Mouse (Mus musculus): ENCODE measurements around the gene Gprc5b. TPM values are rescaled to one million over a fixed set of nuclear protein-coding genes. Genes with fewer than 3 reads are reported as not detected.

The Gprc5b gene
- polyA plus RNA-seq, 1 experiment from 2014 or later, result 25.4 TPM

DNA sequence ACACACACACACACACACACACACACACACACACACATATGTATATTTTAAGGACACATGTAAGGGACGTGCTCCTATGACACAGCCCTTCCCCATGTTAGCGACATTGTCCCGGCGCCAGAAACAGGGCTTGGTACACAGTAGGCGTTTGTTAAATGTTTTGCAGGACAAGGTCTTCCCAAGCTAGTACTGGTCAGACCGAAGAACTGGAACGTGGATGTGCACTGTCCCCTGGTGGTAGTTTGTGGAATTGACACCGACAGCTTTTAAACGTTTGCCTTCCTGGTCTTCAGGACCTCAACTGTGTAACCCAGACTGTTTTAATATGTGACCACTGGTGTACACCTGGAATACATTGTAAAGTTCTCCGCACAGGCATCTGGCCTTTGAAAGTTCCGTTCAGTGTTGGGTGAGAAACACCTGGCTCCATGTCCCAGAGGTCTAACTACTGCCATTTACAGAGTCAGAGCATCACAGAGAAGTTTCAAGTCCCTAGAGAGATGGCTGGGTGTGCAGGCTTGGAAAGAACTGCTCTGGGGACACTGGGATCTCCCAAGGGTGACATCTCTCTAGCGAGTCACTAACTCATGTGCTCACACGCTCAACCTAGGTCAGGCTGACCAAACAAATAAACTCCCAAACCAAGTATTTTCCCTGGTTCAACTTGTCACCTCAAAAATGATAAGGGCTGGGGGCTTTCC, 1.3 kb upstream of the Gprc5b start:
- Histone ChIP-seq H3K27ac (peak overlapping the region; percentile 59; the same call in 1 of the 2 replicates), H3K27me3 (ENCODE audit: insufficient read depth, poor library complexity, severe bottlenecking) (peaks cover 6% of the 10 kb centered on the region), H3K4me1 (replicated peaks) (peaks cover 40% of the 10 kb centered on the region), H3K36me3 (no peaks in the 10 kb centered on the region), H3K9me3 (no peaks in the 10 kb centered on the region), H3K4me3 (peak overlapping the region; percentile 83)
- DNase-seq (ENCODE audit: low spot score), result peak; percentile 89
- 9% methylated on average over 13 of the region's 13 CpGs for WGBS

DNA sequence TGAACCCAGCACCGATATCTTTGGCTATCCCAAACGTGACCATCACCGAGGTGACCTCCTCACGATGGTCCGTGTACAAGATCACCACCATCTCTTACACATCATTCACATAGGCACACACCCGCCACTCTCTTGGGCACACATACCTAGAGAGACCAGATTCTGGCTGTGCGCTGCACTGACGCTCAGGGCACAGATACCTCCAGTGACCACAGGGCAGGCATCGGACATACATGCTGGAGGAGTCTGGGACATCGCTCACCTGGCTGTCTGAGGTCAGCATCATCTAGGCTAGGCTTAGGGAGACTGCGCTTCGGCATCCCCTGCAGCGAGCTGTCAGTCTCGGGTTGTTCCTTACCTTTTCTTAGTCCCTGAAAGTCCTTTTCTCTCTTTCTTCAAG, 660 bp upstream of the Gprc5b start:
- peaks cover 46% of the 10 kb centered on the region for H3K4me1 ChIP-seq (replicated peaks)
- 6% methylated on average over 14 of the region's 14 CpGs for WGBS
- peak overlapping the region; percentile 94; the same call in 1 of the 2 replicates for H3K27ac ChIP-seq
- DNase-seq (ENCODE audit: low spot score), result peak; percentile 30
- 0 out of 2 replicates have a peak, but pooled peaks cover 3% of the 10 kb centered on the region for H3K36me3 ChIP-seq
- peaks cover 6% of the 10 kb centered on the region for H3K27me3 ChIP-seq (ENCODE audit: insufficient read depth, poor library complexity, severe bottlenecking)
- H3K4me3 ChIP-seq, result peak overlapping the region; percentile 83
- H3K9me3 ChIP-seq, result no peaks in the 10 kb centered on the region

DNA sequence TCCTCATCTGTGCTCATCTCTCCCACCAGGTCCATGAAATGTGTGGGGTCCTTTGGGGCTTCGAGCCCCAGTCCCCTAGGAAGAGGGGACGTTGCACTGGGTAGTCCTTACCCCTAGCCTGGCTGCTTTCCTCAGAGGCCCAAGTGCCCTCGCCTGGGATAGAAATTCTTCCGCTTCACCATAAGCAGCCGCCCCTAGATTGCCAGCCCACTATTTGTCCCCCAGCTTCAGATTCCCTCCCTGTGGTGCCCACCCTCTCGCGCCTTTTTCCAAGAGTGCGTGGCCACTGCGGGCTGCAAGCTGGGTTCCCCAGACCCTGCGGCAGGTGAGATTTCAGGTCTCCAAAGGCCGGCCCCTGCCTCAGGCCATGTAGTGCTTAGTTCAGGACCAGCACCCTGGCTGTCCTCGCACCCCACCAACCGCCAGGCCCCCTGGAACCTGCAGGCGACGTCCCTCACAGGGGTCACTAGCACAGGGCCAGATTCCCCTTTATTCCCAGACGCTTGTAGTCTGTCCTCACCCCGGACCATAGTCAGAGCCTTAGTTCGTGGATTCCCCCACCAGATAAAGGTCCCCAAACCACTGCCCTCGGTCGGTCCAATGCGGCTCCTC, 674 bp downstream of the Gprc5b start:
- peak; percentile 60 for DNase-seq (ENCODE audit: low spot score)
- H3K4me1 ChIP-seq (replicated peaks), result peaks cover 59% of the 10 kb centered on the region
- H3K36me3 ChIP-seq, result peaks cover 17% of the 10 kb centered on the region
- H3K4me3 ChIP-seq, result peak overlapping the region; percentile 83
- peaks cover 6% of the 10 kb centered on the region for H3K27me3 ChIP-seq (ENCODE audit: insufficient read depth, poor library complexity, severe bottlenecking)
- WGBS, result under 1% methylated on average over 21 of the region's 21 CpGs
- no peaks in the 10 kb centered on the region for H3K9me3 ChIP-seq
- peak overlapping the region; percentile 94 for H3K27ac ChIP-seq

DNA sequence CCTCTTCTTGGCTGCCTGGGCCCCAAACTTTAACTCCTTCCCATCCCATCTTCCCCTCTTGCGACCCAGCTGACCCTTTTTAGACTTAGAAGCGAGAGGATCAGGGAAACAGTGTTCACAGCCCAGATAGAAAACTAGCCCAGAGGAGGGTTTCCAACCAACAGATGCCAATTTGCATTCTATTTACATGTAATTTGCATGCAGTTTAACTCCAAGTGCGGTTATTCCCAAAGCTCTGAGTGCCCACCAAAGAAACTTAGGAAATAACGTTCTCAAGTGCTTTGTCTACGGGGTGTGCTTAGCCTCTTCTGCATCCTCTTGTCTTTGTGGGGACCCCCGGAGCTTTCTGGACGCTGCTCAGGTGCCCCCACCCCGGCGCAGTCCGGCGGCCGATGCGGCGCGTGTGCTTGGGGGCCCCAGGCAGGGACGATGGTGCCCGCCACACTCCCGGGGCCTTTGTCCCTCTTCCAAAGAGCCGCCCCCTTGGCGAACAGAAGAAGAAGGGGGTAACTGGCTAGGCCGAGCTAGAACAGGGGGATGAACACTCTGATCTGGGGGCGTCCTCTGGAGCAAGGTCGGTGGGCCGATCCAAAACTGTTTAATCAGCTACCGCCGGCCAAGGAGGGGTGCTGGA, 1.3 kb downstream of the Gprc5b start:
- Histone ChIP-seq H3K4me1 (replicated peaks) (peaks cover 65% of the 10 kb centered on the region), H3K4me3 (peak overlapping the region; percentile 83), H3K36me3 (peaks cover 23% of the 10 kb centered on the region), H3K27me3 (ENCODE audit: insufficient read depth, poor library complexity, severe bottlenecking) (peaks cover 6% of the 10 kb centered on the region), H3K27ac (peak overlapping the region; percentile 94), H3K9me3 (no peaks in the 10 kb centered on the region)
- WGBS, result under 1% methylated on average over 26 of the region's 26 CpGs
- DNase-seq (ENCODE audit: low spot score), result peak; percentile 22

DNA sequence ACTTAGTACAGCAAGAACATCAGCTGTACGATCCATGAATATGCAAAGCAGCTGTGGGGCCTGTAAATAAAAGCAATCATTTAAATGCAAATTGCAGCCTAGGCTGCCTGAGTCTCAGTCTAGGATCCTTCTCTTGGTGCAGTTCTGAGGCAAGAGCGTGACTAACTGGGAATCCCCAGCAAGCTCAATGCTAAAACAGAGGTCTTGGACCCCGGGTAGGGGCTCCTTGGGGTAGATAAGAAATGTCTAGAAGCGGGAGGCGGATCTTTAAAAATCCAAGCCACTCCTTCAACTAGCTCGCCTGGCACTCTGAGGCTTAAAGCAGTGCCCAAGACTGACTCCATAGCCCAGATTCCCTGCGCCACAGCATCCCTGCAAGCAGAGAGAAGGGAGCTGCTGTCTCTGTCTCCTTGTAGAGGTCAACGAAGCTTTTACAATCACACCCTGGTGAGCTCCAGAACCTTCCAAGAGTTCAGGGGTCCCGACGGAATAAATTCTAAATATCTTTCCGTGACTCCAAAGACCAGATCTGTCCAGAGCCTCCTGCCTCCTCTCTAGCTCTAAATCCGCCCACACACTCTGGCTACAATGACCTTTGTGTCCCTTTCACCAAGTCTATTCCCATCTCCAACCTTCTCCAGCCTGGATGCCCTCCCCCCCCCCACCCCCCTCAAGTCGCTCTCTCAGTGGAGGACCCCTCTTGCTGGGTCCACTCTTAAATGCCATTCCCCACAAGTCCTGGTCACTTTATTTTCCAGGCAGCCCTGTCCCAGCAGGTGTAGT, 2.2 kb downstream of the Gprc5b start:
- H3K27ac ChIP-seq, result peak overlapping the region; percentile 94
- DNase-seq (ENCODE audit: low spot score), result peak; percentile 52
- WGBS, result 15% methylated on average over 13 of the region's 13 CpGs
- H3K4me3 ChIP-seq, result peak overlapping the region; percentile 83
- H3K27me3 ChIP-seq (ENCODE audit: insufficient read depth, poor library complexity, severe bottlenecking), result peaks cover 6% of the 10 kb centered on the region
- H3K9me3 ChIP-seq, result no peaks in the 10 kb centered on the region
- H3K36me3 ChIP-seq, result peaks cover 32% of the 10 kb centered on the region
- H3K4me1 ChIP-seq (replicated peaks), result peaks cover 73% of the 10 kb centered on the region

DNA sequence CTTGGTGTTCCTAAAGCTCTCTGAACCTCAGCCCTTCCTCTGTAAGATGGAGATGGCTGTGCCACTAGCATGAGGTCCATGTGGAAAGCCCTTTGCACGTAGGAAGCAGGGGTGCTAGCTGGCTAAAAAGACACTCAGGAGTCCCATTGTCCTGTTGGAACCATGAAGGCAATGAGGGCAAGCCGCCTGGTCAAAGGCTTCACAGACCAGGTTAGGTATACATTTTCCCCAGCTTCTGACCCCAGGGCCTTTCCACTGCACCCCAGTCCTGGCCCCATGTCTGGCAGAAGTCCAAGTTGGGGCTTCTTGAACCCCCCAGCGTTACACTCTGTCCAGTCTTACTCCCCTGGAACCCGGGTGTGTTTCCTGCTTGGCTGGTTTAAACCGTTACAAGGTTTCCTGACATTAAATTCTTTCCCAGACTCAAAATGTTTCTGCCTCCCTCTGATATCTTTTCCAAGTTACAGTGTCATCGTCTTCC, 2.9 kb downstream of the Gprc5b start:
- WGBS, result 37% methylated on average over 6 of the region's 6 CpGs
- H3K36me3 ChIP-seq, result peaks cover 39% of the 10 kb centered on the region
- H3K27me3 ChIP-seq (ENCODE audit: insufficient read depth, poor library complexity, severe bottlenecking), result peaks cover 6% of the 10 kb centered on the region
- peaks cover 80% of the 10 kb centered on the region for H3K4me1 ChIP-seq (replicated peaks)
- H3K27ac ChIP-seq, result peak overlapping the region; percentile 94
- no peaks in the 10 kb centered on the region for H3K9me3 ChIP-seq
- H3K4me3 ChIP-seq, result peak overlapping the region; percentile 83
- no peak for DNase-seq (ENCODE audit: low spot score)

DNA sequence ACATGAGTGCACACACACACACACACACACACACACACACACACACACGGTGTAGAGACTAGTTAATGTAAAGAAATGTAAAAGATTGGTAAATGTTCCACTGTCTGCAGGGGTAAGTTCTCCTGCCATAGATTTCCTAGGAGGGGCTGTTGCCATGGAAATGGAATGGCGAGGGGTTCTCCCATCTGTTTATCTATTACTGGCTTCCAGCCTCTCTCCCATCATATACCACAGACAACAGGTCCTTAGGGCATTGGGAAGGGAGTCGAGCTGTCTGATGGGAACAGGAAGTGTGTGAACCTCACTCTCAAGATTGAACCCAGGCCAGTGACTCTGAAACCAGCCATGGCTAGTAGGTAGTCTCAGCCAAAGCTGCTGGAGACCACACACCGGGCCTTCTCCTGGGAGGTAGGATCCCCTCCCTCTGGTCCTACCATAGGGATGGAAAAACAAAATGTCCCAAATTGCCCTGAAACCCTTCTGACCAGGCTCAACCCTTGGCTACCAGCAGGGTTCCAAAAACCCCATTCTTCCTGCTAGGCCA, 3.6 kb downstream of the Gprc5b start:
- Histone ChIP-seq H3K4me1 (replicated peaks) (peaks cover 87% of the 10 kb centered on the region), H3K27ac (peak overlapping the region; percentile 94), H3K9me3 (no peaks in the 10 kb centered on the region), H3K36me3 (peaks cover 46% of the 10 kb centered on the region), H3K4me3 (peak overlapping the region; percentile 83), H3K27me3 (ENCODE audit: insufficient read depth, poor library complexity, severe bottlenecking) (peaks cover 6% of the 10 kb centered on the region)
- no peak for DNase-seq (ENCODE audit: low spot score)
- WGBS, result 39% methylated on average over 4 of the region's 4 CpGs

DNA sequence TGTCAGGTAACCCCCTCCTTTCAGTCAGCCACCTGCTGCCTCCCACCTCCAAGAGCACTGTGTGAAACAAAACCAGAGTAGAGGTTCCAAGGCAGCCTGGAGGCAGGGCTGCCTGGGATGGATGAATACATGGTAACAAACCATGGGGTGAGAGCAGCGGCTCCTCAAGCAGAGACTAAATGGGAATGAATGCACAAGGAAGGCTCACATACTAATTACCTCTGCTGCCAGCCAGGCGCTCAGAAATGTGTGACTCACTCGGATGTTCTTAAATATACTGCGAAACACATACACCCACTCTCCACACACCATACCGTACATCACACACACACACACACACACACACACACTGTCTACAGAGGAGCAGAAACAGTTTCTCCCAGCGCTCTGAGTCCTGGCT, 4.7 kb downstream of the Gprc5b start:
- peaks cover 90% of the 10 kb centered on the region for H3K4me1 ChIP-seq (replicated peaks)
- peaks cover under 1% of the 10 kb centered on the region; the same call in 1 of the 2 replicates for H3K27me3 ChIP-seq (ENCODE audit: insufficient read depth, poor library complexity, severe bottlenecking)
- 81% methylated on average over 6 of the region's 6 CpGs for WGBS
- H3K36me3 ChIP-seq, result peaks cover 53% of the 10 kb centered on the region
- H3K4me3 ChIP-seq, result peak overlapping the region; percentile 16; the same call in 1 of the 2 replicates
- DNase-seq (ENCODE audit: low spot score), result no peak
- peak overlapping the region; percentile 69 for H3K27ac ChIP-seq
- no peaks in the 10 kb centered on the region for H3K9me3 ChIP-seq

DNA sequence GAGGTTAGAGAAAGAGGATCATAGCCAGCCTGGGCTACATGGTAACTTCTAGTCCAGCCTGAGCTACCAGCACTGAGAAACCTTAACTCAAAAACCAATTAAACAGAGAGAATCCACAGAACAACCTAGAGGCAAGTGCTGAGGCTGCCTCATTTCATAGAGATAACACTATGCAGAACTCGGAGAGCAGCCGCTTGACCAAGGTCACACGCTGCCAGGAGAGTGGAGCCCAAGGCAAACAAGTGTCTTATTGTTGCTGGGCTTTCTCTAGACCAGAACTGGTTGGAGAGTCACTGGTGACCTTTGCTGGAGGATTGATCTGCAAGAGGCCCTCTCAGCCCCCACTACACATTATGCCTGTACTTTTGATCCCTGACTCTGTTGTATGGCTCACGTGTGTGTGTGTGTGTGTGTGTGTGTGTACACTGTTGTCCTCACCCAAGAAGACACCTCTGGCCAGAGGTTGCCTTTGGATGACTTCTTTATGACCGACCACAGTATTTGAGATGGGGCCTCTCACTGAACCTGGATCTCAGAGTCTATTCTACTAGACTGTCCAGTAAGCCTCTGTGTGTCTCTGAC, 5.6 kb downstream of the Gprc5b start:
- H3K36me3 ChIP-seq, result peaks cover 62% of the 10 kb centered on the region
- H3K4me3 ChIP-seq, result no peak overlapping the region
- H3K4me1 ChIP-seq (replicated peaks), result peaks cover 88% of the 10 kb centered on the region
- 84% methylated on average over 5 of the region's 5 CpGs for WGBS
- no peaks in the 10 kb centered on the region for H3K27me3 ChIP-seq (ENCODE audit: insufficient read depth, poor library complexity, severe bottlenecking)
- no peak for DNase-seq (ENCODE audit: low spot score)
- H3K9me3 ChIP-seq, result no peaks in the 10 kb centered on the region
- peak overlapping the region; percentile 56; the same call in 1 of the 2 replicates for H3K27ac ChIP-seq

DNA sequence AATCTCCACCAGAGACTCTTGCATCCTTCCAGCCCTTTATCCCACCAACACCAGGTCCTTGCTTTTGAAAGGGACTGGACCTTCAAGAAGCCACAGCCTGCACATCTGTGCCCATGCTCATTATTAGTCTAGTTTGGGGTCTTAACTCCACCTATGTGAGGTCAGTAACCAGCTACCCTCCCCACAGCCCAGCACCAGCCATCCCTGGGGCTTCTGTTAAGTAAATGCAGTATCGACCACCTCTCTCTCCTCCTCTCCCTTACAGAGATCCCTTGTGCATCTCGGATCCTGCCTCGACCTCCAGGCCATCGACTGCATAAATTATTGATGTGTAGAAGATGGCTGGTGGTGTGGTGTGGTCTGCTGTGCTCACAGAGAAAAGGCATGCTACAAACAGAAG, 8.6 kb downstream of the Gprc5b start:
- WGBS, result 82% methylated on average over 4 of the region's 4 CpGs
- Histone ChIP-seq H3K4me3 (no peak overlapping the region), H3K36me3 (peaks cover 92% of the 10 kb centered on the region), H3K27me3 (ENCODE audit: insufficient read depth, poor library complexity, severe bottlenecking) (no peaks in the 10 kb centered on the region), H3K27ac (0 out of 2 replicates have a peak overlapping the region, but pooled peaks have one; percentile 1), H3K4me1 (replicated peaks) (peaks cover 67% of the 10 kb centered on the region), H3K9me3 (no peaks in the 10 kb centered on the region)
- no peak for DNase-seq (ENCODE audit: low spot score)

DNA sequence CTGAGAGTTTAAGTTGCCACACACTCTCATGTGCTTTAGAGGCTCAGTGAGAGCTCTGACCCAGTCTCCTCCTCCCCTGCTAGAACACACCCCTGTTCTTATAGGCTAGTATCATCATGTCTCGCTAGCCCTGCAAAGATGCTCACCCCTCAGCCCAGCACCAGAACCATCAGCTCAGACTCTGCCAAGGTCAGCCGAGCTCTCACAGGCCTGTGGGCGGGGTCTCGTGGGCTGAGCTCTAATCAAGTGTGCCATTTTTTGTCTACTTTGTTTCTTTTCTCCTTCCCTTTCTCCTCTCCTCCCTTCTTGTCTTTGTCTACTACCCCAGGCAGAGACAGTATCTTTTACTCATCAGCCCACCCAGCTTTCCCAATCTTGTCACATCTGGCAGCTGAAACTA, 9.2 kb downstream of the Gprc5b start:
- Histone ChIP-seq H3K4me1 (replicated peaks) (peaks cover 64% of the 10 kb centered on the region), H3K27me3 (ENCODE audit: insufficient read depth, poor library complexity, severe bottlenecking) (no peaks in the 10 kb centered on the region), H3K36me3 (peaks cover 95% of the 10 kb centered on the region), H3K27ac (0 out of 2 replicates have a peak overlapping the region, but pooled peaks have one; percentile 1), H3K9me3 (no peaks in the 10 kb centered on the region), H3K4me3 (no peak overlapping the region)
- WGBS, result 81% methylated on average over 4 of the region's 4 CpGs
- DNase-seq (ENCODE audit: low spot score), result no peak

DNA sequence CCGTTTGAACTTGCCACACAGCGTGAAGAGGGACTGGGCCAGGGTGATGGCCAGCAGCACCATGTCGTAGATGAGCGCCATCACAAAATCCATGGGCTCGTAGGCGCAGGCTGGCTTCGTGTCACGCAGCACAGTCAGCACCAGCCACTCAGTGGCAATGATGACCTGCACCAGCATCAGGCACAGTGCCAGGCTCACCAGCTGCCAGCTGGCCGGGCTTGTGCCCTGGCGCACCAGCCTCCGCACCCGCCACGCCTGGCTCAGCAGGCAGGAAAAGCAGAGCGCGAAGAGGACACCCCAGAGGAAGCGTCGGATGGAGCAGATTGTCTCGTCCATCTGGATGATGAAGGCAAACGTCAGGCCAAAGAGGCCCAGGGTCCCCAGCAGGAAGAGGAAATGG, 11.1 kb downstream of the Gprc5b start:
- Histone ChIP-seq H3K4me3 (no peak overlapping the region), H3K9me3 (no peaks in the 10 kb centered on the region), H3K27ac (peak overlapping the region; percentile 35; the same call in 1 of the 2 replicates), H3K27me3 (ENCODE audit: insufficient read depth, poor library complexity, severe bottlenecking) (no peaks in the 10 kb centered on the region), H3K4me1 (replicated peaks) (peaks cover 56% of the 10 kb centered on the region; the same call in 1 of the 2 replicates), H3K36me3 (peaks cover 95% of the 10 kb centered on the region)
- 93% methylated on average over 19 of the region's 19 CpGs for WGBS
- DNase-seq (ENCODE audit: low spot score), result no peak
